Mouse (Mus musculus) layer of hippocampus, adult 8-10 months (tissue): Measurements from ENCODE around the gene 1700016C15Rik. TPM values are rescaled to one million over a fixed set of nuclear protein-coding genes. Genes with fewer than 3 reads are reported as not detected.
A peak's percentile ranks its signal among the peaks of the same experiment; 100 is the strongest.

Experiments used
- DNase-seq, 2 experiments: peaks; one replicate each; pipeline ENCODE4 v3.0.0; 2022; ENCODE audit warnings: low spot score in 2 of 2
- total RNA-seq, 4 experiments: library from RNA; stranded (reverse); gene quantifications; 2 replicates each; pipeline ENCODE4 v1.2.4; 2022

1700016C15Rik gene
- total RNA-seq, 4 experiments from 2014 or later, result not detected

DNA sequence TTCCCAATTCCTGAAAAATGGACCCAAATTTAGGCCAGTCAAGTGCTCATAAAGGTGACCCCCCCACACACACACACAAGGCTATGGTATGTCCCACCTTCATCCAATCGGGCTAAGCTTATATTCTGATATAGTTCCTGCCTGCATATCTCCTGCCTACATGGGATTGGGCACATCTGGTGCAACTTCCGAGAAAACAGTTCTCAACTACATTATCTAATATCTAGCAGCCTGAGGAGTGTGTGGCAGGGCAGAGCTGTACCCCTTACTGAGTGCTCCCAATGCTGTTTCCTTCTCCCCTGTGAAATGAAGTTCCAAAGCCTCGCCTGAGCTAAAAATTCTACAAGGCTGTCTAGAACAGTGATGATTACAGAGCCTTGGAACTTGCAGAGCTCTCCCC, 13.2 kb upstream of the 1700016C15Rik start:
- DNase-seq, result no peak

DNA sequence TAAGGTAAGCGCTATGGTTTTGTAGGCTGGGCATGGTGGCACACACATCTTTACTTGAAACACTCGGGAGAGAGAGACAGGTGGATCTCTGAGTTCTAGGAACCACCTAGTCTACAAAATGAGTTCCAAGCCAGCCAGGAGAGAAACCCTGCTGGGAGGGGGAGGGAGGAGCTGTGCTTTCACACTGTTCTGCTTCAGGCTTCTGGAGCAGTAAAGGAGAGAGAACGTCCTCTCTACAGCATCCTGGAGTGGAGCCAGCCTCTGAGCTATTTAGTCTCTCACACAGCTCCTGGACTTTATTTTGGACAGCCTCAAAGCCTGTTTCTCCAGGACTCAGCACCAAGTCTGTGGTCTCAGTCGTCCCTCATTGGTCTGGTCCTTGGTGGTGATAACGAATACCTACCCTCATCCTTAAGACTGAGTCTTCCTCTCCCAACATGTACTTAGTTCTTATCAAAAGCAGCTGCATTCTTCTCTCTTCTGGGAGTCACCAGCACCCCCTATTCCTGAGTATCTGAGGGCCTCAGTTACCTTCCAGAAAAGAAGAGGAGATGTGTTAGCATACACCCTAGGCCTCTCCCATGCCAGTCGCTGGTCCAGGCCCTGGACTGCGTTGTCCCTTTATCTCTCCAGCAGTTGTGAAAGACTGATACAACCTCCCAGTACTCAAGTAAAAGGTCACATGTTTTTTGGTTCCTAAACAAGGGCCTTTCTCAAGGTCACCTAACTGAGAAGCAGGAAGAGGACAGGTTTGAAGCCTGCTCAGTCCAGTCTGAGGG, 12.4 kb upstream of the 1700016C15Rik start:
- DNase-seq, result no peak

DNA sequence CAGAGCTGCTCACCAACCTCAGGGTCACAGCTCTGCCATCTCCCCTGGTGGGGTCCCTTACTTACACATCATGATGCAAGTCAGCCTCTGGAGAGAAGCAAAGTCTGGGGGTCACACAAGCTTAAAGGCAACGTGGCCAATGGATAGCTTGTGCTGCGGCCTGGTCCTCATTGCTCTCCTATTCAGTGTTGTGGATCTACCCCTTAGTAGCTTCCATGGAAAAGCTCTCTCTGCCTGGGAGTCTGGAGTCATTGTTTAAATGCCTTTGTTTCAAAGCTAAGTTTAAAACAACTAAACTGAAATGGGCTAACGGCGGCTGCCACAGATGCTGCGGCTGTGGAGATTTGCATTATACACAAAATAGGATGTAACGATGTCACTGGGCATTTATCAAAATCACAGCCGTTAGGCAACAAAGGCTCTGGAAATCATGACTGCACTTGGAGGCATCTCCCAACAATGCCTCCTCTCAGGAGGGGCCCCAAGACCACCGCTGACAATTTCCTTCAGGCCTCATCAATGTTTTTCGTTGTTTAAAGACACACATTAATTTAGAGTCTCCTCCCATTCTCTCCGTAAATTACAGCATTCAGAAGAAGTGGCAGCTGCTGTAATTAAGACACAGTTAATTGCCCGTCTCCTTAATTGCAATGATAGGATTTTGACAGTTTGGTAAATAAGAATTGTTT, 11.1 kb upstream of the 1700016C15Rik start:
- DNase-seq, result no peak

DNA sequence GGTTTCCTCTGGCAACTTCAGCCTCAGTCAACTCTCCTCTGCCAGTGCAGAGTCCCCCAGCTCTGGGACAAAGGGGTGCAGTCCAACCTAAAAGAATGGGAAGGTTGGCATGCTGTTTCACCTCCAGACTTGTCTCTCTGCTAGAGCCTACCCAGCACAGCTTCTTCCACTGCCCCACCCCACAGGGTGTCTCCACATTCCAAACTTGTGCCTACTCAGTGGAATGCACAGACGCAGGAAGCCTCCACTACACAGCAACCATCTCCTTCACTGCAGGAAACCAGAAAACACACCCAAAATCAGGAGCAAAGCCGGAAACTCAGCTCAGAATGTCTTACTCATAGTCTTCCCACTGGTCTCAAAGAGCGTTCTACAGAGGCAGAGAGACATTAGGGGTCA, 10.6 kb upstream of the 1700016C15Rik start:
- no peak for DNase-seq

DNA sequence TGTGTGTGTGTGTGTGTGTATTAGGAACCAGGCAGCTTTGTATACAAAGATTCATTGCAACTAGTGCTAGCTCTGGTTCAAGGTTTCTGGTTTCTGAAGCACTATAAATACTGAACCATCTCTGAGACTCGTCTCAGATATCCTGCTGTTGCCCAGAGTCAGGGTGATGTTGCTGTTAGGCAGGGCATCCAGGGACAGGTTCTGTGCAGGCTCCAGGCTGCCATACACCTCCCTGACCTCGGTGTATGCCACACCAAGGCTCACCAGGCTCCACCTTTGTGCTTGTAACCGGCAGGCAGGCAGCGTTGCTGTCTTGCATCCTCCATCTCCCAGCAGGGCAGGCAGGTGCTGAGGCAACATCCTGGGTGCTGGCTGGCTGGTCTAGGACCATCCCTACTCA, 5.8 kb upstream of the 1700016C15Rik start:
- DNase-seq, result no peak

DNA sequence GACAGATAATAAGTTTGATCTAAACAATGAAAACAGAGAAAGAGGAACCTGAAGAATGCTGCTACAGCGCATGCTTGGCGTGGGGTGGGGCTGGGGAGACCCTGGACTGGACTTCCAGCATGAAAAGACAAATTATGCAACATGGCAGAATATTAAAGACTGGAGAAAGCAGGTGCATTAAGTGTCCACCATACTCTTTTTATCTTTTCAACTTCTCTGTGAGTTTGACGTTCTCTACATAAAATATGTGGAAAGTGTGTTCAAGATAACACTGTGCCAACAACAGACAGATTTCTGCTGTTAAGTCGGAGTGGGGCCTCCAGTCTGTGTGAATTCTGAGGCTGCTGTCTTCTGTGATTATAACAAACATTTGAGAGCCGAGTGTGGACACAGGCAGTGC, 2.7 kb upstream of the 1700016C15Rik start:
- DNase-seq, result no peak

DNA sequence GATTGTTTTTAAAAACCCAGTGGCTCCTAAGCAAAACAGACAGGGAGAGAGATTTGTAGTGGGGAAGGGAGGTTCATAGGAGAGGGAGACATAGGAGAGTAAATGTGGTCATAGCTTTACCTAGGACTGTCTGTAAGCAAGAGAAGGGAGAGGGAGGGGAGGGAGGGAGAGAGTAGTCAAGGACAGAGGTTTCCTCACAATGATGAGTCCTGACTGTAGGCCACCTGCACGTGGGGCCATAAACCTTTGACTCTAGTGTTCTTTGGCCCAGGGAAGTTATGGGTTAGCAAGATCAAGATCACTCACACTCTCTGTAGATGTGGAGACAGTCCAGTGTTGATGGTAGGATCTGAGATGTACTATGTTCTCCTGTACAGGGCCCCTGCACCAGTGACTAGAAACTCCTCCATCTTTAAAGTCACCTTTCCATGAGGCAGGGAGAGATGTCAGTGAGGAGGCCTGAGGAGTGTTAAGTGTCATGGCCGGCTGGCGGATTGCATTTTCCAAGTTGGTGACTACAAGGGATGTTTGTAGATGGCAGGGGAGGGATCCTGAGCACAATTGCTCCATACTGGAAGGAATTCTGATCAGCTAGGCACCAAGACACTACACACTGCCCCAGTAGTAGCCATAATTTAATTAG, 1.6 kb upstream of the 1700016C15Rik start:
- no peak for DNase-seq

DNA sequence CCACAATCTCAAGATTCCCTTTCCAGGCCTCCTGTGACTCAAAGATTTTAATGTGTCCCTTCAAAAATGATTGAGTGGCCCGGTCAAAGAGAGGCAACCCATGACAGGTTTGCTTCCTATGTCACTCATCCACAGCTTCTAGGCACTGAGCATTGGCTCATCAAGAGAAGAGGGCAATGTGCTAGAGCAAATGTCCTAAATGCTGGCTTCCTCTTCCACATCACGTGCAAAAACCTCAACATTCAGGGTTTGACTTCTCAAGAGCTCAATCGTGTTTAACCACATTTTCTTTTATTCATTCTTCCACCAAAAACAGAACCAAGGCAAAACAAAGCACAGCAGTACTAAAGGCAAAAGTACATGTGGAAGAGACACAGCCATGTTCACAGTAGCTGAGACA, 2.4 kb downstream of the 1700016C15Rik start:
- DNase-seq, result no peak

DNA sequence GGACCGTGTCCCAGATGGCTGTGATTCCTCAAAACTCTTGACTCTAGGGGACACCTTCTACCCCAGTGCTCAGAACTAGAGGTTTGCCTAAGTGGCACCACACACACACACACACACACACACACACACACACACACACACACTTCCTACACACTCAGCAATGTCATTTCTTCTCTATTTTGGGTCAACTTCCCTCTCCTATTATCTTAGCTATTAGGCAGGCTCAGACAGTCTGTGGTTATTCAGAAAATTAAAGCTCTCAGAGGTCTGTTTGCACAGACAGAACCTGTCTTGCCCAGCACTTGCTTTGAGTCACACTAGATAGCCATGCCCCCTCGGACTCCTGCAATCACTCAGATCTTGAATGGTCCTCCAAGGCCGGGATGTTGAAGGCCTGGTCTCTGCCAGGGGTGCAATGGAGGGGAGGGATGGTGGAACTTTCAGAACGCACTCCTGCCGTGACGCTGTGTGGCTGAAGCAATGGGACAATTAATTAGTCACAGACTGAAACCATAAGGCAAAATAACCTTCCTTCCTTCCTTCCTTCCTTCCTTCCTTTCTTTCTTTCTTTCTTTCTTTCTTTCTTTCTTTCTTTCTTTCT, 8.0 kb downstream of the 1700016C15Rik start:
- DNase-seq, result no peak

DNA sequence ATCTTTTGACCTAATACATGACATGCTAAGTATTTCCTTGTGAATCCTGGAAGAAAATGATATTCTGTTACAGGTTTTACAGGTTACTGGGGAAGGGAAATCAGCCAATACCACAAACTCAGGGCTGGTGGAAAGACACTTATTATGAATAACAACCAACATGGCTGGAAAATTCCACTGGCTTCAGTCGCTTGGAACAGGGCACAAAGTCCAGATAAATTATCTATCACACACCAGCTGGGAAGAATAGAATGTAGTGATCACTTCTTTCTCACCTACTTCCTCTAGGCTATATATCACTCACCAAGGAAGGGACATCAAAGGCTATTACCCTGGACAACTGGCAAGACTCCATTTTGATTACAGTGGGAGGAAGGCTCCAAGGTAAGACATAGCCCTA, 11.1 kb downstream of the 1700016C15Rik start:
- no peak for DNase-seq

DNA sequence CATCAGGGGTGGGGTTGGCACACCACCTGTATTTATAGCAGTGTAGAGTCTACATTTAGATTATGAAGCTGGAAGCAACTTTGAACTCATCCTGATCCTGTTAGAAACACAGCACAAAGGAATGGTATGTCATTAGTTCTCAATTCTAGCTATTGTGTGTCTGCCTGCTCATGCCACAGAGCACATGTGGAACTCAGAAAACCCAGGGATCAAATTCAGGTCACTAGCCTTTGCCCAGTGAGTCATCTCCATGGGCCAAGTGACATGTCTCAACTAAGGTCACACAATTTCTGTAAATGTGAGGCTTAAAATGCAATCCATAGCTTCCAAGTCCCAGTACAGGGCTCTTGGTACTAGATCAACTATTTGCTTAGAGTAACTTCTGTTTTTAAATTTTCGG, 12.5 kb downstream of the 1700016C15Rik start:
- no peak for DNase-seq

DNA sequence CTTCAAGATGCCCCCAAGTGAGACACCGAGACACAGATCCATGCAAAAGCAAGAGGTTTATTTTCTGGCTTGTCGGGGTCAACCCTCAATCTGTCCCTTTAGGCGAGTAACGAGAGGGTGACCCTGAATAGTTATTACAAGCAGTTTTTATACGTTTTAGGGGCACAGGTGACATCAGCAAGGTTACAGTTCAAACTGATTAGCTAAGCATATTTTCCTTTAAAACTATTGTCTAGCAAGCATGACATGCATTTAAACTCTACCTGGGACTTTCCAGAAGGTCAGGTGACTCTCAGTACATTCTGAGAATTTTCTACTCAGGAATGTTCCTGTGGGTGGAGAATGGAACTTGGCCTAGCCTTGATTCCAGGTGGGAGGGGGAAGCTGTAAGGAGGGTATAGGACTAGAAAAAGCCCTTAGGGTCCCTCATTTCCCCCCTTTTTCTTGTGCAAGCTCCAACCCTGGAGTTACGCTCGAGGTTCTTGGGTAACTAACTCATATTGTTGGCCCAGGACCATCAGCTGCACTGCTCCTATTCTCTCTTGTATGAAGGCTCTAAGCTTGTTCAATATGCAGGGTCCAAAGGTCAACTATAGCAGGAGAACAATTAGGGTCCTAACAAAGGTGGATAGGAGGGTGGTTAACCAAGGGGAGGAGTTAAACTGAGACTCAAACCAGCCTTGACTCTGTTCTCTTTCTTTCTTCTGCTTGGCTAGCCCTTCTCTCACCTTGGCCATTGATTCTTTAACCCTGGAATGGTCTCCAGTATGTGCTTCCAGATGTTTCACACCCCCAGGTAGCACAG, 15.1 kb downstream of the 1700016C15Rik start:
- DNase-seq, result no peak

DNA sequence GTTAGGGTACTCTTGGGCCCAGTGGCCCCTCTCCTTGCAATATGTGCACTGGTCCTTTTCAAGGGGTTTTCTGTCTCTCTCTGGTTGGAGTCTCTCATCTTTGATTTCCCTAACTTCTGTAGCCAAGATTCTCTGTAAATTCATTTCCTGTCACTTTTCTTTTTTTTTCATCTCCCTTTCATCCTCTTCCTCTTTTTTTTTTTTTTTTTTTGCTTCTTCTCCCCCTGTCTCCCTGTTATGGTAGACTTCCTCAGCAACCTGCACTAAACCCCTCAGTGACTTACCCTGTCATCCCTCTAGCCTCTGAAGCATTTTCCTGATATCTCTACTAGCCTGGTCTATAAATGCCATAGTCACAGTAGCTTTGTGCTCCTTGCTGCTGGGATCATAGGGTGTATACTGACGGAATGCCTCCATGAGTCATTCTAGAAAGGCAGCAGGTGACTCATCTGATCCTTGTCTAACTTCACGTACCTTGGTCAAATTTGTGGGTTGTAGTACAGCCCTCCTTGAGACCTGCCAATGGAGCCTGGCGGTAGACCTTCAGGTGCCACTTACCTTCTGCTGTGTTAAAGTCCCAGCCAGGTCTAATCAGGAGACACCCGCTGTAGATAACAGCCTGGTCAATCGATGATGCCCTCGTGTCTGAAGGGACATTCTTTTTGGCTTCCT, 18.4 kb downstream of the 1700016C15Rik start:
- DNase-seq, result no peak

DNA sequence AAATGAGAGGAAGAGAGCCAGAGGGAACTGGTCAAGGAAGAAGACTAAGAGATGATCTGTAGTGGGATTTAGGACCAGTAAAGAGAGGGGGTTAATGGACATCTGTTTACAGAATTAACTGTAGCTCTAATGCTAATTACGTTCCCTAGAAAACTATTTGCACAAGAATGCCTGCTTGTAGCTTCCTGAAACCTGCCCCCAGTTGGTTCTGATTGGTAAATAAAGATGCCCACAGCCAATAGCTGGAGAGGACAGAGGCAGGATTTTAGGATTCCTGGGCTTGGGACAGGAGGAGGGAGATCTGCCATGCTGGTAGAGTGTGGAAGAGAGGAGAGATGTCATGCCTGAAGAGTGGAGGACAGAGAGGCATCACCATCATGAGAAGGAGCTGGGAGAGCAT, 23.9 kb downstream of the 1700016C15Rik start:
- no peak for DNase-seq

DNA sequence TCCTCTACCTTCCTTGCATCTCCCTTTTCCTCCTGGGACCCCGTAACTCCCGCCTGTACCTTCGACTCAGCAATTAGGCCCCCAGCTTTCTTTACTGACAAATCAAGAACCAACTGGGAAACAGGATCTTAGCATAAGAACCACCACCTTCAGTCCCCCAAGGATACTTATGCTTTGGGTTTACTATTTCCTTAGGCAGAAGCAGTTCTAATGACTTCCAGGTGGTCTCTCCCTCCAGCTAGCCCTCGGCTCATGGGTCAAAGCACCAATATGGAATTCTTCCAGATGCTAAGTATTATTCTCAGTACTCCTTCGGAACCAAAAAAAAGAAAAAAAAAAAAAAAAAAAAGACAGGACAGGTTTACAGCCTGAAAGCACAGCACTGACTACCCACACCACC, 27.6 kb downstream of the 1700016C15Rik start:
- DNase-seq, result no peak

DNA sequence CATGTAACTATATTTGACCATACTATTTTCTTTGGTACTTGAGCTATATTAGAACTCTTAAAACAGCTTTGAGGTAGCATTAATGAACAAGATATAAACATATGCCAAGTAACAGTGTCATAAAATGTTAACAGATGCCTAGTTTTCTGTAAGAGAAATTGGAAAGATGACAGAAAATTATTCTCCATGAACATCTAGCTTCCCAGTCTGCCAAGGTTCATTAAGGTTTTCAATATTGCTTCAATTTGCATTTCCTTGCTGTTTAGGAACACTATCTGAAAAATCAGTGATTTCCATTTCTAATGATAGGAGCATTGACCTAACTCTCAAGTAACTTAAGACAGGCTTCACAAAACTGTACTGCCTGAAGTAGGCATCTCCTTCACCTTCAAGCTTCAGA, 39.3 kb downstream of the 1700016C15Rik start:
- no peak for DNase-seq

DNA sequence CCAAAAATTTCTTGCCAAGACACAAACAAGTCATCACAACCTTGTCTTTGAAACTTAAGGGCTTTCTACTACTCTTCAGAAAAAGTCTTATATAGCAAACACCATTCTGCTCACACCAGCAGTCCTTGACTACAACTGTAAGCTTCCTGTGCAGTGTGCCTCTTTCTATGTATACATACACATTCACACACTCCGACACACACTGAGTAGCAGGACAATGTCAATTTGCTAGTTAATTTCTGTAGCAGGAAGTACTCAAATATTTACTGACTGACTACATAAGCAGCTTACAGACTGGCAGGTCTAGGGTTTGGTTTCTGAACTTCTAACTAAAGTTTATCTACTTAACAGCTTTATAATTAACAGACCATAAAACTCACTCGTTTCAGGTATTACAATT, 47.8 kb downstream of the 1700016C15Rik start:
- no peak for DNase-seq

DNA sequence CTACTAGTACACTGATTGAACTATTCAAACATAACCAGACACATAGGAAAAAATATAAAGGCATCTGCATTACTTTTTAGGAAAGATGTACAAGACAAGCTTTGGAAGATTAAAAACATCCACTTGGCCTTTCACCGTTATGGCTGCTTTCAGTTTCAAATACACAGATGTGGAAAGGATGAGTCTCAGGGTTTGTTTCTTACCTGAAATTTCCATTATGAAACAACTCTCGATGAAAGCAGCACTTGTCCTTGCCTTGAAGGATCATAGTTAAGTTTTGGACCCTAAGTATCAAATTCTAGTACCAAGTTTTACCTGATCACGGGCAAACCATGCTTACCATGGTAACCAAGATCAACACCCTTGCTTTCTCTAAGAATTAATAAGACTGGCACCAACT, 63.2 kb downstream of the 1700016C15Rik start:
- DNase-seq, result no peak

DNA sequence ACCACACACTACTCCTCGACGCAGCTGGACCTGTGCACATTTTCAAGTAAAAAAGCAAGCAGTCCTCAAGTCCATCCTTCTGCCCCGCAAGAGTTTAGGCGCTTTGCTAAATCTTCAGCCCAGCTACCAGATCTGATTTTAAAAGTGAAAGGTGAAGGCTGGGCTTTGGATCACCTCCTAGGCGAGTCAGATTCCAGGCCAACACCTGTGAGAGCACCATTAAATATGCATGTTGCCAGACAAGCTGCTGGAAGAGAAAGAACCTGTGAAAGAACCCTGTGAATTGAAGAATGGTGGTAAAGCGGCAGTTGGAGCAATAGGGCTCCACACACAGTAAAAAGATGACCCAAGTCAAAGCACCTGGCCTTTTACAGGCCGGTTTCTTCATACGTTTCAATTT, 65.3 kb downstream of the 1700016C15Rik start:
- DNase-seq, result no peak

DNA sequence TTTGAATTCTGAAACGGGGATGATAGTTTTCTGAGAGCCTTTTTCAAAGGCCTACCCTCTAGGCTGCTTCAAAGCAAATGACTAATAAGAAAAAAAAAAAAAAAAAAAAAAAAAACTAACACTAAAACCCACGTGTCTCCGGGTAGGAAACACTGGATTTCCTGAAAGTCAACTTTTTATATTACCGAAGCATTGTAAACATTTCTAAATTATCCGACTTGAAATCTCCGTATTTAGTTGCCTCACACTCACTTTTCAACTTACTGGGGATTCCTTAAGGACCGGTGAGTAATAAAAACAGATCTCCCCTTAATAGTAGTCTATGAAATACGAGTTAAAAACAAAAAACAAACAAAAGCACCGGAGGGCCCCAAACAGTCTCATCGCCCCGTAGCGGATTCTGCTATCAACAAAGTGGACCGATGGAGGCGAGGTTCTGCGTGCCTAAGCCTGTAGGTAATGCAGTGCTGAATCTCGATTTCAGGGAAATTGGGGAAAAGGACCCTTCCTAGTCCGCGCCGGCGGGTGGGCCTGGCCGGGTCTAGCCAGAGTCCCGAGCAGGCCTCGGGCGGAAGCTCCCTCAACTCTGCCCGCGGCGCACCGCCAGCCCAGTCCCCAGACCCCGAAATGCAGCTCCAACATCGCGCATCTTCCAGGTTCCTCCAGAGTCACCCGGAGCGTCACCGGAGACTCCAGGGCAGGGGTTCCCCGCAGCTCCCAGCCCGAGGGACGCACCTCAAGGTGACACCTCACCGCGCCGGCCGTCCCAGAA, 66.0 kb downstream of the 1700016C15Rik start:
- DNase-seq, result peak; percentile 37 to 44
